Mouse (Mus musculus) E14TG2a.4 (cell line): ENCODE data around the gene Specc1l.

Experiments
- CTCF ChIP-seq: conservative IDR thresholded peaks from 2 replicates; pipeline ENCODE4 v1.5.1; 2014; ENCODE audit warnings: low read length
- POU5F1 ChIP-seq: IDR thresholded peaks from 2 replicates; pipeline ENCODE4 v1.6.1; 2014; ENCODE audit warnings: low read length, borderline replicate concordance

GRCm38 (mm10) chr10:75290650-75291049, 78.8 kb downstream of the Specc1l start:
- TF ChIP-seq CTCF = no peak
- no peak for TF ChIP-seq POU5F1
